Mouse (Mus musculus): ENCODE measurements around the gene Mboat2. TPM values are rescaled to one million over a fixed set of nuclear protein-coding genes. Genes with fewer than 3 reads are reported as not detected.

The Mboat2 gene
- polyA plus RNA-seq, 1 experiment from 2014 or later = 55.1 TPM

DNA sequence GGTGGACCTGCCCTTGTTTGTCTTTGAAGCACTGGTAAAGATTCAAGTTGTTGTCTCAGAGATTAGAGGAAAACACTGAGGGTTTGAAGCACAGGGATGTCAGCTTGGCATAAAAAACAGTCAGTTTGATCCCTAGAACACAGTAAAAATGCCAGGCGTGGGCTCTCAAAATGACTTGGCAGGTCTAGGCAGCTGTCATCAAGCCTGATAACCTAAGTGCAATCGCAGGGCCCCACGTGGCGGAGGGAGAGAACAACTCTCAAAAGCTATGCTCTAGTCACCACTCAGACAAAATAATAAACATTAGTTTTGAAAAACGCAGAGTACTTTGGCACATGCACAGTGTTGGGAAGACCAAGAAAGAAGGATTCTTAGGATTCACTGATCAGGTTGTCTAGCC, 154.5 kb downstream of the Mboat2 start:
- H3K4me1 ChIP-seq = no peaks in the 10 kb centered on the region
- H3K4me3 ChIP-seq = no peak overlapping the region
- 91% methylated on average over 5 of the region's 5 CpGs for WGBS
- ATAC-seq (ENCODE audit: low FRiP score, low read depth) = no peak
- no peak overlapping the region for H3K4me2 ChIP-seq (replicated peaks)
- H3K36me3 ChIP-seq = peaks cover 47% of the 10 kb centered on the region
- no peaks in the 10 kb centered on the region for H3K9me3 ChIP-seq
- H3K27me3 ChIP-seq = no peaks in the 10 kb centered on the region
- H3K27ac ChIP-seq = no peak overlapping the region
- H3K9ac ChIP-seq = no peak overlapping the region

DNA sequence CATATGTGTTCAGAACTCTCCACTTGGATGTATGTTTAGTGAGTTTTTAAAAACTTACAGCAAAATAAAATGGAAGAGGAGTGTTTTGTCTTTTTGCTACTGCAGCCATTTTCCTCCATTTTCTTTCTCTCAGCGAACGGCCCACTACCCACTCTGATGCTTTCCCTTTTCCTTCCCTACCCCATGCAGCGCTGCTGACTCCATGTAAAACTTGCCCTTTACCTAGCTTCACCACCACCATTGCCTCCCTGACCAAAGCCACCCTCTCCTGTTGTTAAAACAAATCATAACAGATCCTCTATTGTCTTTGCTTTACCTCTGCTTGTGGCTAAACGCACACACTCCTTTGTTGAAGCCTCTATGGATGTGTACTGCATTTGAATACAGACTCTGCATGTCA, 164.7 kb downstream of the Mboat2 start:
- Histone ChIP-seq H3K27me3 (no peaks in the 10 kb centered on the region), H3K36me3 (peaks cover 88% of the 10 kb centered on the region), H3K27ac (no peak overlapping the region), H3K9me3 (no peaks in the 10 kb centered on the region), H3K4me1 (no peaks in the 10 kb centered on the region), H3K4me3 (no peak overlapping the region), H3K9ac (no peak overlapping the region), H3K4me2 (replicated peaks) (no peak overlapping the region)
- WGBS = 92% methylated on average over 4 of the region's 4 CpGs
- no peak for ATAC-seq (ENCODE audit: low FRiP score, low read depth)

DNA sequence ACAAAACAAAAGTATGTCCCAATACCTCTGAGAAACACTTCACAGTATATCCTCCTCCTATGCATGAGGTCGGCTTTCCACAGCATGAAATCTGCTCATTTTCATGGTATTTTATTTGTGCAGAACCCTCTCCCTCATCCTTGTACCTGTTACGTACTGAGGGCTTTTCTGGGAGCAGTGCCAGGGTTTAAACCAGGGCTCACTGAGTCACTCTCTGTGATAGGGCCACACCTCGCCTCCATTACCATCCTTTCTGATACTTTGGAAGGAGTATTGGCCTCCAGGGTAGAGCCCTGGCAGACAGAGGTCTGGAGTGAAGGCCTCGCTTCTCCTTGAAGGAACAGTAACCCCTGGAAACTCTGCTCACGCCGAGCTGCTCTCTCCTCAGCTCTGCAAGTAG, 174.7 kb downstream of the Mboat2 start:
- no peak overlapping the region for H3K27ac ChIP-seq
- H3K9ac ChIP-seq = no peak overlapping the region
- 0 out of 2 replicates have a peak, but pooled peaks cover 5% of the 10 kb centered on the region for H3K4me1 ChIP-seq
- peaks cover 75% of the 10 kb centered on the region for H3K36me3 ChIP-seq
- ATAC-seq (ENCODE audit: low FRiP score, low read depth) = no peak
- WGBS = 76% methylated on average over 6 of the region's 6 CpGs
- no peaks in the 10 kb centered on the region for H3K9me3 ChIP-seq
- no peak overlapping the region for H3K4me3 ChIP-seq
- no peak overlapping the region for H3K4me2 ChIP-seq (replicated peaks)
- H3K27me3 ChIP-seq = no peaks in the 10 kb centered on the region

DNA sequence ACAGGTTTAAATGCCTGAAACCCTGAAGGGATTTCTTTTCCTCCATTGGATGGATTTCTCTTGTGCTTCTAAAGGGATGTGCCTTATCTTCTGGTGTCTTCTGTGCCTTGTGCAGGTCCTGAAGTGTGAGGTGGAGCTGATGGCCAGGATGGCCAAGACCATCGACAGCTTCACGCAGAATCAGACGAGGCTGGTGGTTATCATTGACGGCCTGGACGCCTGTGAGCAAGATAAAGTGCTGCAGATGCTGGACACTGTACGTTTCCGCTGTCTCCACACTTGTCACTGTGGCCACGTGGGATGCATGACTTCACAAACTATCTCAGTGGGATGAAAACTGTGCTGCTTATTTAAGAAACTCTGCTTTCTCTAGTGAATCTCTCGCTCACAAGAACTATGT, 179.3 kb downstream of the Mboat2 start:
- 93% methylated on average over 9 of the region's 9 CpGs for WGBS
- H3K27me3 ChIP-seq = no peaks in the 10 kb centered on the region
- no peak for ATAC-seq (ENCODE audit: low FRiP score, low read depth)
- H3K9me3 ChIP-seq = no peaks in the 10 kb centered on the region
- H3K36me3 ChIP-seq = peaks cover 81% of the 10 kb centered on the region
- no peaks in the 10 kb centered on the region for H3K4me1 ChIP-seq
- no peak overlapping the region for H3K4me2 ChIP-seq (replicated peaks)
- no peak overlapping the region for H3K4me3 ChIP-seq
- H3K27ac ChIP-seq = no peak overlapping the region
- no peak overlapping the region for H3K9ac ChIP-seq

DNA sequence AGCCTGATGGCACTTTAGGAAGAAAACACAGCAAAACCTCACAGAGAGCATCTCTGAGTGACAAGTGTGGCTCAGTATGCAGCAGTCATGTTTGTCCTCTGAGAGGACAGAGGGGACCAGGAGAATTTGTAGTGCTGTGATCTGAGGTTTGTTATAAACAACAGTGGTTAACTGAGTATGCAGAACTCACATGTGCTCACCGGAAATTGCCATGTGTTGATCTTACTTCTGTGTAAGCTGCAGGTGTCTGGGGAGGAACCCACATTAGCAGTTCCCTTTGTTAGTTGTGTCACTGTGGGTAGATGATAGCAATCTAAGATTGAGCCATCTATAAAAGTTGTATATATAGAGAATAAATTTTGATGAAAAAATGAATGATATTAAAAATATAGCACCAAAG, 179.7 kb downstream of the Mboat2 start:
- no peaks in the 10 kb centered on the region for H3K27me3 ChIP-seq
- no peak overlapping the region for H3K27ac ChIP-seq
- H3K4me1 ChIP-seq = no peaks in the 10 kb centered on the region
- no peak overlapping the region for H3K9ac ChIP-seq
- no peak overlapping the region for H3K4me2 ChIP-seq (replicated peaks)
- H3K4me3 ChIP-seq = no peak overlapping the region
- peaks cover 82% of the 10 kb centered on the region for H3K36me3 ChIP-seq
- no peak for ATAC-seq (ENCODE audit: low FRiP score, low read depth)
- H3K9me3 ChIP-seq = no peaks in the 10 kb centered on the region
- 84% methylated on average over 1 of the region's 1 CpGs for WGBS

DNA sequence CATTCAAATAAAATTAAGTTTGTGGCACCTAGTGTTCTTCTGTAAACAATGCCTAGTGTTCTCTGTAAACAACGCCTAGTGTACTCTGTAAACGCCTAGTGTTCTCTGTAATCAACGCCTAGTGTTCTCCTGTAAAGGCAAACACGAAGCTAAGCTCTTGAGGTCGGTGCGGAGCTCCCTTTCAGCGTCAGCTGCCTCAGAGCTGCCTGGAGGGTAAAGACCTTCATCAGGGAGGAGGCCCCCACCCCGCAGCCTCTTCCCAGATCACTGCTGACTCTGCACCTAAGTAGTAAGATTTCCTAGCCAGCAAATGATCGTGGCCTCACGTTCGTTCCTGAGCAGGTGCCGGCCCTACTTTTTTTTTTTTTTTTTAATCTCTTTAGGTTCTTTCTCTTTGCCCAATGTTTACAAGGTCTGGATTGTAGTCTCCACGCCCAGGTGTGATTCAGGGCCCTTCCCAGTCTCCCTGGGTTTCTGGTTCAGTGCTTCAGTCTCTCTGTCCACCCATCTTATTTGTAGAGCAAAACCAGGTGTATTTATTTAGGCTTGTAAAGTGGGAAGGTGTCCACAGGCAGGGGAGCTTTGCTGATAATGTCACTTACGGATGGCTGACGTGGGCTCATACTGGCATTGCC, 181.2 kb downstream of the Mboat2 start:
- Histone ChIP-seq H3K9me3 (no peaks in the 10 kb centered on the region), H3K9ac (no peak overlapping the region), H3K4me2 (replicated peaks) (no peak overlapping the region), H3K27ac (no peak overlapping the region), H3K4me3 (no peak overlapping the region), H3K27me3 (no peaks in the 10 kb centered on the region), H3K4me1 (no peaks in the 10 kb centered on the region), H3K36me3 (peaks cover 85% of the 10 kb centered on the region)
- no peak for ATAC-seq (ENCODE audit: low FRiP score, low read depth)
- WGBS = 62% methylated on average over 15 of the region's 15 CpGs

DNA sequence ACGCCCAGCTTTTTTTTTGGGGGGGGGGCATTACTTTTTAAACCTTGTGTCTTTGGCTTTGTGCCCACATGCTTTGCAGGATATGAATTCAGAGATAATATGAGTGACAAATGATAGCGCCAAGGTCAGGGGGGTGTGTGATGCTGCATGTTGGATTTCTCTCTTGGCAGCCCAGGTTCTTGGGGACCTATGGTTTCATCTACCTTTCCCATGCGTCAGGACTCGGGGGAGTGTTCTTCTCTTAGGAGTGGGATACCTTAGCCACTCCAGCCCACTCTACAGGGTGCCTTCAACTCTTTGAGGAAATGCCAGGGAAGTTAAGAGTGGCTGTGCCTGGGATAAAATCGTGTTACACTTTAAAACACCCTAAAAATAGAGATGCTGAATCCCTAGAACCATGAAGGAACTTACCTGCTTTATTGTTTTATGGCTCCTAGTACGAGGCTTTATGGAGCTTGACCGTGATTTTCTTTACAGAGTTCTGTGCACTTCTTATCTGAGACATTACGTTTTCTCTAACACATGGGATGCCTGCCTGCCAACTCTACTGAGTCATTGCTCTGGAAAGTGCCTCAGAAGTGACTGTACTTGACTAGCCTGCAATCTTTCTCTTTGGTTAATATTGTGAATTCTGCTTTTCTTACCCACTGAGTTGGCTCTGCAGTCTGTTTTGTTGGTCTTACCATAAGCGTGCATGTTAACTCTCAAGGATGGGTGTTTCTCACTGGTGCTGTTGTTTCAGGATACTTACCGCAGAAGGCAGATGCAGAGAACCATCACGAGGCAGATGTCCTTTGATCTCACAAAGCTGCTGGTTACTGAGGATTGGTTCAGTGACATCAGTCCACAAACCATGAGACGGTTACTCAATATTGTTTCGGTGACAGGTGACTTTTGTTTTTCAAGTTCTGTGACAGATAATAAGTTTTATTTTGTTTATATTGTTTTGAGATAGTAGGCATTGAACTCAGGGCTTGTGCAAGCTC, 182.2 kb downstream of the Mboat2 start:
- H3K4me3 ChIP-seq = no peak overlapping the region
- no peaks in the 10 kb centered on the region for H3K9me3 ChIP-seq
- H3K4me1 ChIP-seq = no peaks in the 10 kb centered on the region
- H3K27ac ChIP-seq = no peak overlapping the region
- H3K4me2 ChIP-seq (replicated peaks) = no peak overlapping the region
- ATAC-seq (ENCODE audit: low FRiP score, low read depth) = no peak
- peaks cover 86% of the 10 kb centered on the region for H3K36me3 ChIP-seq
- no peaks in the 10 kb centered on the region for H3K27me3 ChIP-seq
- H3K9ac ChIP-seq = no peak overlapping the region
- 77% methylated on average over 13 of the region's 13 CpGs for WGBS

Other genes starting within 250 kb of the Mboat2 start
- gene Klf11, start 179.6 kb upstream of the Mboat2 start, polyA plus RNA-seq (2015; fragmentation: Nextera tagmentation; extraction: Ambion mirVana) = 12.4 and 13.1 TPM in 2 replicates
- gene Cys1, start 149.1 kb upstream of the Mboat2 start, polyA plus RNA-seq (2015; fragmentation: Nextera tagmentation; extraction: Ambion mirVana) = 3.2 and 4.4 TPM in 2 replicates
- 235 TPM in 2 replicates for gene Rrm2, start 122.6 kb upstream of the Mboat2 start, polyA plus RNA-seq (2015; fragmentation: Nextera tagmentation; extraction: Ambion mirVana)
- 21.7 and 25.9 TPM in 2 replicates for gene Kidins220, start 144.0 kb downstream of the Mboat2 start, polyA plus RNA-seq (2015; fragmentation: Nextera tagmentation; extraction: Ambion mirVana)

All from limb, embryonic 13.5 days (tissue).